Mouse (Mus musculus): ENCODE results near the gene Lsamp. TPM values are rescaled to one million over a fixed set of nuclear protein-coding genes. Genes with fewer than 3 reads are reported as not detected.

The Lsamp gene
- total and polyA plus RNA-seq, 2 experiments: 0.07 to 0.37 TPM

GRCm38 (mm10) chr16:41729911-41730310 lies 1745.8 kb downstream of the Lsamp start:
- 78% methylated on average over 1 of the region's 1 CpGs for WGBS

GRCm38 (mm10) chr16:41745037-41745436 lies 1760.9 kb downstream of the Lsamp start:
- H3K9ac ChIP-seq (ENCODE audit: low read depth, low read length): no peak overlapping the region
- no peaks in the 10 kb centered on the region for H3K4me1 ChIP-seq (ENCODE audit: control insufficient read depth, insufficient read depth, low read length)
- no peak overlapping the region for H3K27ac ChIP-seq (replicated peaks; ENCODE audit: insufficient read depth, low read depth, low read length)
- H3K79me2 ChIP-seq (ENCODE audit: control insufficient read depth, insufficient read depth, low read length): no peaks in the 10 kb centered on the region
- 71% methylated on average over 4 of the region's 4 CpGs for WGBS
- no peak for TF ChIP-seq POLR2A (IDR thresholded peaks at IDR 0.05; ENCODE audit: extremely low read depth, insufficient read depth, low read length)
- DNase-seq (ENCODE audit: extremely low read depth, low read depth, low spot score): no peak
- H3K36me3 ChIP-seq (ENCODE audit: control insufficient read depth, insufficient read depth, low read length): no peaks in the 10 kb centered on the region
- H3K4me3 ChIP-seq (ENCODE audit: insufficient read depth, low read depth, low read length): no peak overlapping the region
- no peaks in the 10 kb centered on the region for H3K27me3 ChIP-seq (ENCODE audit: control insufficient read depth, insufficient read depth, low read length)

More at GRCm38 (mm10) chr16:41729911-41730310, 1745.8 kb downstream of the Lsamp start:
- Histone ChIP-seq H3K4me1 (ENCODE audit: control insufficient read depth, insufficient read depth, low read length) (no peaks in the 10 kb centered on the region), H3K9ac (ENCODE audit: low read depth, low read length) (no peak overlapping the region), H3K27me3 (ENCODE audit: control insufficient read depth, insufficient read depth, low read length) (no peaks in the 10 kb centered on the region), H3K36me3 (ENCODE audit: control insufficient read depth, insufficient read depth, low read length) (no peaks in the 10 kb centered on the region), H3K27ac (replicated peaks; ENCODE audit: insufficient read depth, low read depth, low read length) (no peak overlapping the region), H3K4me3 (ENCODE audit: insufficient read depth, low read depth, low read length) (no peak overlapping the region), H3K79me2 (ENCODE audit: control insufficient read depth, insufficient read depth, low read length) (no peaks in the 10 kb centered on the region)
- no peak for DNase-seq (ENCODE audit: extremely low read depth, low read depth, low spot score)
- no peak for TF ChIP-seq CTCF (IDR thresholded peaks at IDR 0.05; ENCODE audit: low read depth, low read length)
- no peak for TF ChIP-seq POLR2A (IDR thresholded peaks at IDR 0.05; ENCODE audit: extremely low read depth, insufficient read depth, low read length)

- H3K27ac ChIP-seq (replicated peaks; ENCODE audit: insufficient read depth, low read depth, low read length): no peak overlapping the region
- no peak overlapping the region for H3K9ac ChIP-seq (ENCODE audit: low read depth, low read length)
- TF ChIP-seq CTCF (IDR thresholded peaks at IDR 0.05; ENCODE audit: low read depth, low read length): no peak
- TF ChIP-seq POLR2A (IDR thresholded peaks at IDR 0.05; ENCODE audit: extremely low read depth, insufficient read depth, low read length): no peak
- no peaks in the 10 kb centered on the region for H3K36me3 ChIP-seq (ENCODE audit: control insufficient read depth, insufficient read depth, low read length)
- H3K4me3 ChIP-seq (ENCODE audit: insufficient read depth, low read depth, low read length): no peak overlapping the region
- no peaks in the 10 kb centered on the region for H3K27me3 ChIP-seq (ENCODE audit: control insufficient read depth, insufficient read depth, low read length)
- no peaks in the 10 kb centered on the region for H3K79me2 ChIP-seq (ENCODE audit: control insufficient read depth, insufficient read depth, low read length)
- WGBS: 80% methylated on average over 11 of the region's 11 CpGs
- H3K4me1 ChIP-seq (ENCODE audit: control insufficient read depth, insufficient read depth, low read length): no peaks in the 10 kb centered on the region
- DNase-seq (ENCODE audit: extremely low read depth, low read depth, low spot score): no peak
Measured at GRCm38 (mm10) chr16:41746235-41746911, 1762.2 kb downstream of the Lsamp start.

- Histone ChIP-seq H3K79me2 (ENCODE audit: control insufficient read depth, insufficient read depth, low read length) (no peaks in the 10 kb centered on the region), H3K4me1 (ENCODE audit: control insufficient read depth, insufficient read depth, low read length) (no peaks in the 10 kb centered on the region), H3K9ac (ENCODE audit: low read depth, low read length) (no peak overlapping the region), H3K27ac (replicated peaks; ENCODE audit: insufficient read depth, low read depth, low read length) (no peak overlapping the region), H3K27me3 (ENCODE audit: control insufficient read depth, insufficient read depth, low read length) (no peaks in the 10 kb centered on the region), H3K36me3 (ENCODE audit: control insufficient read depth, insufficient read depth, low read length) (no peaks in the 10 kb centered on the region), H3K4me3 (ENCODE audit: insufficient read depth, low read depth, low read length) (no peak overlapping the region)
- 96% methylated on average over 2 of the region's 2 CpGs for WGBS
- DNase-seq (ENCODE audit: extremely low read depth, low read depth, low spot score): no peak
- TF ChIP-seq CTCF (IDR thresholded peaks at IDR 0.05; ENCODE audit: low read depth, low read length): no peak
- TF ChIP-seq POLR2A (IDR thresholded peaks at IDR 0.05; ENCODE audit: extremely low read depth, insufficient read depth, low read length): no peak
Measured at GRCm38 (mm10) chr16:41747874-41748273, 1763.7 kb downstream of the Lsamp start.

GRCm38 (mm10) chr16:41748759-41749158 lies 1764.6 kb downstream of the Lsamp start:
- no peak overlapping the region for H3K4me3 ChIP-seq (ENCODE audit: insufficient read depth, low read depth, low read length)
- no peak overlapping the region for H3K27ac ChIP-seq (replicated peaks; ENCODE audit: insufficient read depth, low read depth, low read length)
- no peak overlapping the region for H3K9ac ChIP-seq (ENCODE audit: low read depth, low read length)
- TF ChIP-seq CTCF (IDR thresholded peaks at IDR 0.05; ENCODE audit: low read depth, low read length) (no peak), POLR2A (IDR thresholded peaks at IDR 0.05; ENCODE audit: extremely low read depth, insufficient read depth, low read length) (no peak)
- WGBS: 66% methylated on average over 2 of the region's 2 CpGs
- DNase-seq (ENCODE audit: extremely low read depth, low read depth, low spot score): no peak
- no peaks in the 10 kb centered on the region for H3K27me3 ChIP-seq (ENCODE audit: control insufficient read depth, insufficient read depth, low read length)
- no peaks in the 10 kb centered on the region for H3K79me2 ChIP-seq (ENCODE audit: control insufficient read depth, insufficient read depth, low read length)
- H3K36me3 ChIP-seq (ENCODE audit: control insufficient read depth, insufficient read depth, low read length): no peaks in the 10 kb centered on the region
- H3K4me1 ChIP-seq (ENCODE audit: control insufficient read depth, insufficient read depth, low read length): no peaks in the 10 kb centered on the region

GRCm38 (mm10) chr16:41764285-41764684 lies 1780.1 kb downstream of the Lsamp start:
- H3K4me3 ChIP-seq (ENCODE audit: insufficient read depth, low read depth, low read length): no peak overlapping the region
- H3K27me3 ChIP-seq (ENCODE audit: control insufficient read depth, insufficient read depth, low read length): no peaks in the 10 kb centered on the region
- no peaks in the 10 kb centered on the region for H3K79me2 ChIP-seq (ENCODE audit: control insufficient read depth, insufficient read depth, low read length)
- H3K9ac ChIP-seq (ENCODE audit: low read depth, low read length): no peak overlapping the region
- TF ChIP-seq CTCF (IDR thresholded peaks at IDR 0.05; ENCODE audit: low read depth, low read length) (no peak), POLR2A (IDR thresholded peaks at IDR 0.05; ENCODE audit: extremely low read depth, insufficient read depth, low read length) (no peak)
- no peak overlapping the region for H3K27ac ChIP-seq (replicated peaks; ENCODE audit: insufficient read depth, low read depth, low read length)
- 82% methylated on average over 6 of the region's 6 CpGs for WGBS
- H3K4me1 ChIP-seq (ENCODE audit: control insufficient read depth, insufficient read depth, low read length): no peaks in the 10 kb centered on the region
- H3K36me3 ChIP-seq (ENCODE audit: control insufficient read depth, insufficient read depth, low read length): no peaks in the 10 kb centered on the region
- DNase-seq (ENCODE audit: extremely low read depth, low read depth, low spot score): no peak
